Comparison of ENCODE assay signal across 20 mouse cellular contexts in genomic region chr16:65450706-65451105, GRCm38 (mm10).
DNase-seq lines count a peak whose midpoint lies in the region; ATAC-seq lines count a peak whose summit lies in the region.
"Had no signal": no experiment of that assay in that cellular context is flagged by ENCODE, and none has a peak within 500 bp of the region (broad histone marks: within the 10 kb centered on the region; RNA-seq: fewer than 3 reads in every experiment).

No protein-coding gene starts in this region.

- H3K27ac ChIP-seq in embryonic facial prominence, embryonic 11.5 days (replicated peaks; ENCODE audit: low read depth, low read length) = no peak overlapping the region
- H3K27ac ChIP-seq in embryonic facial prominence, embryonic 10.5 days (replicated peaks) = no peak overlapping the region
- H3K27ac ChIP-seq in kidney, embryonic 16.5 days (ENCODE audit: low read length) = no peak overlapping the region
- H3K27ac ChIP-seq: gastrocnemius, adult 2 months; heart, embryonic 13.5 days; hindbrain, embryonic 14.5 days; liver, embryonic 14.5 days; stomach, embryonic 15.5 days had no signal

- no peaks in the 10 kb centered on the region for H3K4me1 ChIP-seq in embryonic facial prominence, embryonic 11.5 days (ENCODE audit: control insufficient read depth, insufficient read depth, low read length)
- no peaks in the 10 kb centered on the region for H3K4me1 ChIP-seq in embryonic facial prominence, embryonic 10.5 days
- H3K4me1 ChIP-seq in kidney, embryonic 16.5 days (ENCODE audit: insufficient read depth, low read length) = no peaks in the 10 kb centered on the region
- H3K4me1 ChIP-seq: heart, embryonic 13.5 days; stomach, embryonic 15.5 days had no signal

- no peak overlapping the region for H3K4me2 ChIP-seq in embryonic facial prominence, embryonic 11.5 days (ENCODE audit: low read depth, low read length)
- no peak overlapping the region for H3K4me2 ChIP-seq in kidney, embryonic 16.5 days (replicated peaks; ENCODE audit: low read depth, low read length)
- H3K4me2 ChIP-seq: heart, embryonic 13.5 days; hindbrain, embryonic 14.5 days; stomach, embryonic 15.5 days had no signal

- H3K9me3 ChIP-seq in embryonic facial prominence, embryonic 11.5 days (replicated peaks; ENCODE audit: control insufficient read depth, low read length) = no peaks in the 10 kb centered on the region
- no peaks in the 10 kb centered on the region for H3K9me3 ChIP-seq in embryonic facial prominence, embryonic 10.5 days
- no peaks in the 10 kb centered on the region for H3K9me3 ChIP-seq in kidney, embryonic 16.5 days (ENCODE audit: low read length)
- H3K9me3 ChIP-seq: heart, embryonic 13.5 days; stomach, embryonic 15.5 days had no signal

- H3K4me3 ChIP-seq in embryonic facial prominence, embryonic 11.5 days (ENCODE audit: low read depth, low read length) = no peak overlapping the region
- H3K4me3 ChIP-seq in embryonic facial prominence, embryonic 10.5 days = no peak overlapping the region
- H3K4me3 ChIP-seq in kidney, embryonic 16.5 days (ENCODE audit: low read length) = no peak overlapping the region
- H3K4me3 ChIP-seq: erythroblast, embryonic 14.5 days; gastrocnemius, adult 2 months; heart, embryonic 13.5 days; stomach, embryonic 15.5 days had no signal

- peak; percentile 9 for DNase-seq in embryonic facial prominence, embryonic 11.5 days (ENCODE audit: low spot score)
- no peak for DNase-seq in embryonic facial prominence, embryonic 10.5 days (ENCODE audit: low spot score)
- DNase-seq in kidney, adult 9 months = peak; percentile 25
- DNase-seq in adipocyte (ENCODE audit: low spot score) = peak; percentile 79
- DNase-seq in ovary, postnatal 36 days (ENCODE audit: low spot score) = no peak
- no peak for DNase-seq in right cerebral cortex, adult 18-20 months
- DNase-seq: cerebellum, adult 9-11 months; forebrain, postnatal 0 days; gastrocnemius, adult 2 months; left cerebral cortex, postnatal 4 days; retina, postnatal 1 day; spleen, adult 18-20 months had no signal

- ATAC-seq in embryonic facial prominence, embryonic 11.5 days (replicated peaks; ENCODE audit: insufficient number of reproducible peaks, low FRiP score, low TSS enrichment, low read depth) = no peak
- ATAC-seq in kidney, embryonic 16.5 days (ENCODE audit: low FRiP score, low TSS enrichment) = no peak
- 0 out of 2 replicates have a peak, but pooled peaks have one; percentile 40 for ATAC-seq in monocyte, adult 5-6 weeks (replicated peaks; ENCODE audit: insufficient number of reproducible peaks, low FRiP score, low TSS enrichment, poor library complexity, severe bottlenecking)
- ATAC-seq: forebrain, postnatal 0 days; intestine, embryonic 16.5 days had no signal

- WGBS in embryonic facial prominence, embryonic 11.5 days = 61% methylated on average over 5 of the region's 5 CpGs
- WGBS in embryonic facial prominence, embryonic 10.5 days = 65% methylated on average over 5 of the region's 5 CpGs
- WGBS in kidney, embryonic 16.5 days = 65% methylated on average over 5 of the region's 5 CpGs

- no peak overlapping the region for H3K9ac ChIP-seq in embryonic facial prominence, embryonic 11.5 days (replicated peaks; ENCODE audit: low read length)
- no peak overlapping the region for H3K9ac ChIP-seq in kidney, embryonic 16.5 days (replicated peaks; ENCODE audit: low read length)
- H3K9ac ChIP-seq: forebrain, postnatal 0 days; heart, embryonic 13.5 days; hindbrain, embryonic 14.5 days; liver, embryonic 14.5 days; stomach, embryonic 15.5 days had no signal

- H3K36me3 ChIP-seq in embryonic facial prominence, embryonic 11.5 days (replicated peaks; ENCODE audit: control insufficient read depth, insufficient read depth, low read depth, low read length) = no peaks in the 10 kb centered on the region
- H3K36me3 ChIP-seq in embryonic facial prominence, embryonic 10.5 days (replicated peaks) = no peaks in the 10 kb centered on the region
- H3K36me3 ChIP-seq in kidney, embryonic 16.5 days (ENCODE audit: insufficient read depth, low read length) = no peaks in the 10 kb centered on the region
- H3K36me3 ChIP-seq: heart, embryonic 13.5 days; stomach, embryonic 15.5 days had no signal

- H3K27me3 ChIP-seq in embryonic facial prominence, embryonic 11.5 days (ENCODE audit: control insufficient read depth, insufficient read depth, low read length) = no peaks in the 10 kb centered on the region
- H3K27me3 ChIP-seq in embryonic facial prominence, embryonic 10.5 days (replicated peaks; ENCODE audit: low read depth, poor library complexity, severe bottlenecking) = no peaks in the 10 kb centered on the region
- H3K27me3 ChIP-seq in kidney, embryonic 16.5 days (ENCODE audit: insufficient read depth, low read length) = no peaks in the 10 kb centered on the region
- H3K27me3 ChIP-seq: heart, embryonic 13.5 days; stomach, embryonic 15.5 days had no signal

Comparison
In these comparisons a context has a peak if more than half of its experiments do, and no peak if none do; other contexts are left out.
1. DNase-seq: peak in embryonic facial prominence, embryonic 11.5 days (single experiment), kidney, adult 9 months (single experiment) and adipocyte (single experiment); none in embryonic facial prominence, embryonic 10.5 days (single experiment), ovary, postnatal 36 days (single experiment) and right cerebral cortex, adult 18-20 months (single experiment).